Comparison of ENCODE assay signal across 12 mouse cellular contexts in genomic region chr17:46015967-46016366, GRCm38 (mm10).
"Had no signal": no experiment of that assay in that cellular context is flagged by ENCODE, and none has a peak within 500 bp of the region (broad histone marks: within the 10 kb centered on the region; RNA-seq: fewer than 3 reads in every experiment).

No protein-coding gene starts in this region.

- H3K9ac ChIP-seq: limb, embryonic 12.5 days; lung, embryonic 15.5 days; midbrain, embryonic 15.5 days; neural tube, embryonic 13.5 days had no signal

- H3K9me3 ChIP-seq: limb, embryonic 12.5 days; lung, embryonic 15.5 days; midbrain, embryonic 10.5 days; midbrain, embryonic 15.5 days; neural tube, embryonic 13.5 days had no signal

- H3K4me2 ChIP-seq: limb, embryonic 12.5 days; lung, embryonic 15.5 days; midbrain, embryonic 15.5 days; neural tube, embryonic 13.5 days had no signal

- H3K4me1 ChIP-seq: limb, embryonic 12.5 days; midbrain, embryonic 15.5 days; neural tube, embryonic 13.5 days had no signal

- DNase-seq: kidney, adult 18-20 months; kidney, postnatal 10 days; kidney, postnatal 4 days; liver; retina, postnatal 1 day; thymus, postnatal 36 days had no signal

- H3K27me3 ChIP-seq: limb, embryonic 12.5 days; lung, embryonic 15.5 days; midbrain, embryonic 15.5 days; neural tube, embryonic 13.5 days had no signal

- H3K36me3 ChIP-seq: midbrain, embryonic 15.5 days had no signal

- ATAC-seq: midbrain, embryonic 15.5 days had no signal

- H3K4me3 ChIP-seq: layer of hippocampus, adult 2 months; limb, embryonic 12.5 days; lung, embryonic 15.5 days; midbrain, embryonic 10.5 days; midbrain, embryonic 15.5 days; neural tube, embryonic 13.5 days had no signal

- H3K27ac ChIP-seq: layer of hippocampus, adult 2 months; limb, embryonic 12.5 days; lung, embryonic 15.5 days; midbrain, embryonic 10.5 days; midbrain, embryonic 15.5 days; neural tube, embryonic 13.5 days had no signal
